Mouse (Mus musculus) stomach, embryonic 15.5 days (tissue): ENCODE data around the gene Icam5. TPM values are rescaled to one million over a fixed set of nuclear protein-coding genes. Genes with fewer than 3 reads are reported as not detected.

Source experiments
- ATAC-seq: fragments of 200-750 bp; cut with Nextera tagmentation; 2 replicates; pipeline ENCODE4 v1.8.0; 2017; ENCODE audit warnings: low read depth, moderate number of reproducible peaks, moderate TSS enrichment; ENCODE audit not compliant: insufficient read depth, low FRiP score
- H3K27ac ChIP-seq: fragments of 300-500 bp; sonication (generic); 2 replicates; pipeline ENCODE4 v1.5.1; 2015; ENCODE audit warnings: mild to moderate bottlenecking, inconsistent platforms
- H3K27me3 ChIP-seq: fragments of 300-500 bp; sonication (generic); replicated peaks from 2 replicates; pipeline ENCODE4 v1.6.1; 2015; ENCODE audit warnings: inconsistent platforms
- H3K36me3 ChIP-seq: fragments of 300-500 bp; sonication (generic); 2 replicates; pipeline ENCODE4 v1.6.1; 2015; ENCODE audit warnings: inconsistent platforms
- H3K4me1 ChIP-seq: fragments of 300-500 bp; sonication (generic); 2 replicates; pipeline ENCODE4 v1.6.1; 2015; ENCODE audit warnings: inconsistent platforms
- H3K4me2 ChIP-seq: fragments of 300-500 bp; sonication (generic); 2 replicates; pipeline ENCODE4 v1.6.1; 2015; ENCODE audit warnings: mild to moderate bottlenecking, inconsistent platforms
- H3K4me3 ChIP-seq: fragments of 300-500 bp; sonication (generic); replicated peaks from 2 replicates; pipeline ENCODE4 v1.5.1; 2015; ENCODE audit warnings: inconsistent platforms
- H3K9ac ChIP-seq: fragments of 300-500 bp; sonication (generic); 2 replicates; pipeline ENCODE4 v1.6.1; 2015; ENCODE audit warnings: inconsistent platforms
- H3K9me3 ChIP-seq: fragments of 300-500 bp; sonication (generic); 2 replicates; pipeline ENCODE4 v1.6.1; 2016; ENCODE audit warnings: inconsistent platforms
- WGBS: fragments of 180-500 bp; shearing (Covaris S2); methylation state at CpG from one replicate; pipeline ENCODE4 v1.1.7; 2015; 5-methylcytosine and 5-hydroxymethylcytosine counted together
- polyA plus RNA-seq: library from polyadenylated mRNA; unstranded; fragments of >200 nt; fragmentation: Nextera tagmentation; extraction: Ambion mirVana; gene quantifications from 2 replicates; pipeline ENCODE4 v1.2.1, GENCODE M21; 2015

Gene Icam5
- polyA plus RNA-seq, 1 experiment from 2014 or later = 0.21 TPM

- peak within 1 kb of the TSS; percentile 54 for H3K4me3 ChIP-seq
- peak within 1 kb of the TSS; percentile 23; the same call in 1 of the 2 replicates for H3K27ac ChIP-seq
- no peak within 1 kb of the TSS for H3K9ac ChIP-seq
- peak; percentile 66; the same call in 1 of the 2 replicates for ATAC-seq
- no peaks in the 10 kb centered on the region for H3K36me3 ChIP-seq
- peak within 1 kb of the TSS; percentile 98 for H3K4me2 ChIP-seq
- H3K27me3 ChIP-seq = peaks cover 38% of the 10 kb centered on the region
- 2% methylated on average over 37 of the region's 37 CpGs for WGBS
- peaks cover 39% of the 10 kb centered on the region for H3K4me1 ChIP-seq
- no peaks in the 10 kb centered on the region for H3K9me3 ChIP-seq
Observed at GRCm38 (mm10) chr9:21029291-21030054, 2.4 kb upstream of the Icam5 start, which contains the start of gene Icam4. Gene Icam4, plus strand, starts transcription at chr9:21029373.

GRCm38 (mm10) chr9:21030055-21030600 is 1.7 kb upstream of the Icam5 start:
- no peak overlapping the region for H3K27ac ChIP-seq
- H3K27me3 ChIP-seq = peaks cover 45% of the 10 kb centered on the region
- no peak for ATAC-seq
- peak overlapping the region; percentile 54 for H3K4me3 ChIP-seq
- WGBS = 24% methylated on average over 22 of the region's 22 CpGs
- peak overlapping the region; percentile 98 for H3K4me2 ChIP-seq
- H3K4me1 ChIP-seq = peaks cover 44% of the 10 kb centered on the region
- no peaks in the 10 kb centered on the region for H3K9me3 ChIP-seq
- H3K9ac ChIP-seq = no peak overlapping the region
- no peaks in the 10 kb centered on the region for H3K36me3 ChIP-seq

- Histone ChIP-seq H3K9ac (no peak overlapping the region), H3K4me1 (peaks cover 44% of the 10 kb centered on the region), H3K4me3 (peak overlapping the region; percentile 54), H3K27ac (peak overlapping the region; percentile 55; the same call in 1 of the 2 replicates), H3K9me3 (no peaks in the 10 kb centered on the region), H3K27me3 (peaks cover 52% of the 10 kb centered on the region), H3K36me3 (no peaks in the 10 kb centered on the region), H3K4me2 (peak overlapping the region; percentile 98)
- 0% methylated on average over 13 of the region's 13 CpGs for WGBS
- peak; percentile 73; the same call in 1 of the 2 replicates for ATAC-seq
Observed at GRCm38 (mm10) chr9:21030781-21031250, 1.1 kb upstream of the Icam5 start.

- Histone ChIP-seq H3K4me1 (peaks cover 44% of the 10 kb centered on the region), H3K4me2 (peak overlapping the region; percentile 98), H3K27me3 (peaks cover 57% of the 10 kb centered on the region), H3K9me3 (no peaks in the 10 kb centered on the region), H3K27ac (peak overlapping the region; percentile 55; the same call in 1 of the 2 replicates), H3K4me3 (peak overlapping the region; percentile 54), H3K36me3 (no peaks in the 10 kb centered on the region), H3K9ac (no peak overlapping the region; the same call in 1 of the 2 replicates)
- no peak; the same call in 1 of the 2 replicates for ATAC-seq
- under 1% methylated on average over 36 of the region's 36 CpGs for WGBS
Observed at GRCm38 (mm10) chr9:21031251-21031895, 500 bp upstream of the Icam5 start.

GRCm38 (mm10) chr9:21032491-21032890 is 618 bp downstream of the Icam5 start:
- Histone ChIP-seq H3K4me1 (peaks cover 49% of the 10 kb centered on the region), H3K9me3 (no peaks in the 10 kb centered on the region), H3K27me3 (peaks cover 66% of the 10 kb centered on the region), H3K4me2 (peak overlapping the region; percentile 98), H3K9ac (peak overlapping the region; percentile 26; the same call in 1 of the 2 replicates), H3K4me3 (peak overlapping the region; percentile 54), H3K27ac (no peak overlapping the region), H3K36me3 (no peaks in the 10 kb centered on the region)
- no peak for ATAC-seq
- WGBS = 6% methylated on average over 7 of the region's 7 CpGs

- Histone ChIP-seq H3K4me3 (peak overlapping the region; percentile 54), H3K36me3 (no peaks in the 10 kb centered on the region), H3K27me3 (peaks cover 72% of the 10 kb centered on the region), H3K4me2 (peak overlapping the region; percentile 98), H3K4me1 (peaks cover 54% of the 10 kb centered on the region), H3K9ac (peak overlapping the region; percentile 26; the same call in 1 of the 2 replicates), H3K9me3 (no peaks in the 10 kb centered on the region), H3K27ac (no peak overlapping the region)
- WGBS = 0% methylated on average over 34 of the region's 34 CpGs
- ATAC-seq = peak; percentile 76
Observed at GRCm38 (mm10) chr9:21033136-21033535, 1.3 kb downstream of the Icam5 start.

GRCm38 (mm10) chr9:21034481-21035085 is 2.7 kb downstream of the Icam5 start:
- H3K36me3 ChIP-seq = no peaks in the 10 kb centered on the region
- 5% methylated on average over 17 of the region's 17 CpGs for WGBS
- peaks cover 51% of the 10 kb centered on the region for H3K4me1 ChIP-seq
- H3K4me2 ChIP-seq = 0 out of 2 replicates have a peak overlapping the region, but pooled peaks have one; percentile 13
- no peak for ATAC-seq
- no peak overlapping the region for H3K27ac ChIP-seq
- H3K27me3 ChIP-seq = peaks cover 84% of the 10 kb centered on the region
- H3K9me3 ChIP-seq = no peaks in the 10 kb centered on the region
- H3K9ac ChIP-seq = no peak overlapping the region
- no peak overlapping the region for H3K4me3 ChIP-seq

GRCm38 (mm10) chr9:21035586-21035985 is 3.7 kb downstream of the Icam5 start:
- no peak overlapping the region for H3K4me3 ChIP-seq
- H3K9me3 ChIP-seq = no peaks in the 10 kb centered on the region
- H3K9ac ChIP-seq = no peak overlapping the region
- WGBS = 24% methylated on average over 9 of the region's 9 CpGs
- H3K27me3 ChIP-seq = peaks cover 86% of the 10 kb centered on the region
- no peak overlapping the region for H3K4me2 ChIP-seq
- no peak overlapping the region for H3K27ac ChIP-seq
- no peaks in the 10 kb centered on the region for H3K36me3 ChIP-seq
- ATAC-seq = no peak
- peaks cover 44% of the 10 kb centered on the region for H3K4me1 ChIP-seq

- no peak overlapping the region for H3K27ac ChIP-seq
- no peak overlapping the region for H3K9ac ChIP-seq
- H3K9me3 ChIP-seq = no peaks in the 10 kb centered on the region
- H3K4me3 ChIP-seq = no peak overlapping the region
- peaks cover 44% of the 10 kb centered on the region for H3K4me1 ChIP-seq
- peaks cover 87% of the 10 kb centered on the region for H3K27me3 ChIP-seq
- WGBS = 11% methylated on average over 20 of the region's 20 CpGs
- ATAC-seq = no peak
- no peaks in the 10 kb centered on the region for H3K36me3 ChIP-seq
- H3K4me2 ChIP-seq = no peak overlapping the region
Observed at GRCm38 (mm10) chr9:21036161-21036560, 4.3 kb downstream of the Icam5 start.

GRCm38 (mm10) chr9:21036666-21037065 is 4.8 kb downstream of the Icam5 start:
- peaks cover 39% of the 10 kb centered on the region for H3K4me1 ChIP-seq
- H3K36me3 ChIP-seq = no peaks in the 10 kb centered on the region
- WGBS = 5% methylated on average over 22 of the region's 22 CpGs
- no peak overlapping the region for H3K9ac ChIP-seq
- H3K27me3 ChIP-seq = peaks cover 84% of the 10 kb centered on the region
- H3K4me2 ChIP-seq = no peak overlapping the region
- H3K9me3 ChIP-seq = no peaks in the 10 kb centered on the region
- no peak overlapping the region for H3K27ac ChIP-seq
- no peak overlapping the region for H3K4me3 ChIP-seq
- no peak for ATAC-seq

- no peaks in the 10 kb centered on the region for H3K36me3 ChIP-seq
- peaks cover 30% of the 10 kb centered on the region for H3K4me1 ChIP-seq
- no peaks in the 10 kb centered on the region for H3K9me3 ChIP-seq
- ATAC-seq = no peak
- H3K27ac ChIP-seq = no peak overlapping the region
- H3K4me3 ChIP-seq = peak overlapping the region; percentile 32
- 3% methylated on average over 31 of the region's 31 CpGs for WGBS
- H3K27me3 ChIP-seq = peaks cover 76% of the 10 kb centered on the region
- H3K4me2 ChIP-seq = peak overlapping the region; percentile 62
- H3K9ac ChIP-seq = no peak overlapping the region
Observed at GRCm38 (mm10) chr9:21037481-21037891, 5.6 kb downstream of the Icam5 start.
